Mouse (Mus musculus): ENCODE data around the gene Zfp282.
"Not testable (repeated sequence)": the region's sequence is repeated elsewhere in the genome, so short reads cannot be mapped to it uniquely, and the experiment has no call there.

Zfp282 gene

GRCm38 (mm10) chr6:47877058-47877457 lies at the start of gene Zfp282:
TSS of gene Zfp282 (plus strand) at chr6:47877204.
- DNase-seq = no peak

- DNase-seq = no peak
Observed at GRCm38 (mm10) chr6:47827462-47827861, 49.5 kb upstream of the Zfp282 start.

- DNase-seq = no peak
Observed at GRCm38 (mm10) chr6:47828950-47829349, 48.1 kb upstream of the Zfp282 start.

- peak; percentile 95 for DNase-seq
Observed at GRCm38 (mm10) chr6:47830104-47831078, 46.6 kb upstream of the Zfp282 start, which contains the start of gene Zfp786. TSS of gene Zfp786 (minus strand) at chr6:47830867.

GRCm38 (mm10) chr6:47832220-47832619 lies 44.8 kb upstream of the Zfp282 start:
- no peak for DNase-seq

- DNase-seq = peak; percentile 96
Observed at GRCm38 (mm10) chr6:47835482-47835983, 41.5 kb upstream of the Zfp282 start, which contains the start of gene Zfp398. TSS of gene Zfp398 (plus strand) at chr6:47835661.

- DNase-seq = peak; percentile 67
Observed at GRCm38 (mm10) chr6:47835984-47836521, 41.0 kb upstream of the Zfp282 start.

- DNase-seq = no peak
Observed at GRCm38 (mm10) chr6:47837630-47838029, 39.4 kb upstream of the Zfp282 start.

- no peak for DNase-seq
Observed at GRCm38 (mm10) chr6:47841077-47841476, 35.9 kb upstream of the Zfp282 start.

- DNase-seq = no peak
Observed at GRCm38 (mm10) chr6:47841831-47842230, 35.2 kb upstream of the Zfp282 start.

- no peak for DNase-seq
Observed at GRCm38 (mm10) chr6:47842337-47842736, 34.7 kb upstream of the Zfp282 start.

GRCm38 (mm10) chr6:47845779-47846178 lies 31.2 kb upstream of the Zfp282 start:
- DNase-seq = no peak

GRCm38 (mm10) chr6:47857241-47857640 lies 19.8 kb upstream of the Zfp282 start:
- DNase-seq = no peak

GRCm38 (mm10) chr6:47857729-47858128 lies 19.3 kb upstream of the Zfp282 start:
- not testable (repeated sequence) for DNase-seq

- DNase-seq = no peak
Observed at GRCm38 (mm10) chr6:47872266-47872665, 4.7 kb upstream of the Zfp282 start.

- DNase-seq = peak; percentile 92
Observed at GRCm38 (mm10) chr6:47877461-47878132, 593 bp downstream of the Zfp282 start.

- peak; percentile 42 for DNase-seq
Observed at GRCm38 (mm10) chr6:47878133-47878514, 1.1 kb downstream of the Zfp282 start.

- DNase-seq = no peak
Observed at GRCm38 (mm10) chr6:47878593-47878992, 1.6 kb downstream of the Zfp282 start.

GRCm38 (mm10) chr6:47879049-47879716 lies 2.2 kb downstream of the Zfp282 start:
- DNase-seq = no peak

- no peak for DNase-seq
Observed at GRCm38 (mm10) chr6:47880166-47880565, 3.2 kb downstream of the Zfp282 start.

GRCm38 (mm10) chr6:47888812-47889383 lies 11.9 kb downstream of the Zfp282 start:
- no peak for DNase-seq

- DNase-seq = no peak
Observed at GRCm38 (mm10) chr6:47899416-47899815, 22.4 kb downstream of the Zfp282 start.
